Mouse (Mus musculus): ENCODE measurements around the gene Rps21. TPM values are rescaled to one million over a fixed set of nuclear protein-coding genes. Genes with fewer than 3 reads are reported as not detected.

The Rps21 gene
- polyA plus RNA-seq, 1 experiment, result 4,273 TPM

DNA sequence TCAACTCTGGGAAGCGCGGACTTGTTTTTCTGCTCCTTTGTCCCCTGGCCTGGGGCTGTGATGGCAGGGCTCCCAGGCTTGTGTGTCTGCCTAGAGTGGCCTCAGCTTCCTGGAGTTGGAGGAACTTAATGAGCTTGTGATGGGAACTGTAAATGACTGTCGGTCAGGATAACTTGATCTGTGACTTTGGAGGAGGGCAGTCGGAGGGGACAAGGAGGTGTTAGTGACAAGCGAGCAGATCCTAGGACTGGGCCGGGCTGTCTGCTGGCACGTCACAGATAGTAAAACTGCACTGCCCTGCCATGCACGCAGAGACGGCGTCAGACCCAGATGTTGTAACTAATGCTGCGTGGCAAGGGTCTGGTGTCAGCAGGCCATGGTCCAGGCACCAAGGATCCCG is 46.3 kb downstream of the Rps21 start:
- H3K27ac ChIP-seq (ENCODE audit: control insufficient read depth, insufficient read depth, low read length), result no peak overlapping the region
- no peak for DNase-seq
- no peak overlapping the region for H3K4me3 ChIP-seq (ENCODE audit: control insufficient read depth, insufficient read depth, low read length)
- H3K36me3 ChIP-seq (ENCODE audit: control insufficient read depth, insufficient read depth, low read length), result no peaks in the 10 kb centered on the region
- WGBS, result 91% methylated on average over 12 of the region's 12 CpGs
- TF ChIP-seq POLR2A (IDR thresholded peaks at IDR 0.05; ENCODE audit: control insufficient read depth, extremely low read depth, insufficient read depth, low read length, poor library complexity), result no peak
- no peak for TF ChIP-seq CTCF (IDR thresholded peaks at IDR 0.05; ENCODE audit: borderline replicate concordance, control insufficient read depth, extremely low read depth, insufficient read depth, low read length, poor library complexity)
- H3K27me3 ChIP-seq (ENCODE audit: control insufficient read depth, insufficient read depth, low read length), result no peaks in the 10 kb centered on the region
- no peaks in the 10 kb centered on the region for H3K4me1 ChIP-seq (replicated peaks; ENCODE audit: control insufficient read depth, insufficient read depth, low read length)

DNA sequence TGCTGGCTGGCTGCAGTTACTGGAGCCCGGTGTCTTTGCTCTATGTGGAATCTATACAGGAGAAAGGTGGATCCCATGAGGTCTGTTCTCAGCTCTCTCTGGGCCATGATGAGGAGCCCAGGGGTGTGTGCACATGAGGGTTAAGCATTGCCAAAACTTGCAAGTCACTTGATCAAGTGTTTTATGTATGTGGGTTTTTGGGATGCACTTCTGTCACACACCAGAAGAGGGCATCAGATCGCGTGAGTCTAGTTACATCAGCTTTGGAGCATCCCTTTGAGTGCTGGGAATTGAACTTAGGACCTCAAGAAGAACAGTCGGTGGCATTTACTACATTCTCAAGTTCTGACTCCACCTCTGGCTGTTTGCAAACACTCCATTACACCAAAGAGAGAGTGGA is 47.4 kb downstream of the Rps21 start:
- 62% methylated on average over 4 of the region's 4 CpGs for WGBS
- Histone ChIP-seq H3K27me3 (ENCODE audit: control insufficient read depth, insufficient read depth, low read length) (no peaks in the 10 kb centered on the region), H3K36me3 (ENCODE audit: control insufficient read depth, insufficient read depth, low read length) (no peaks in the 10 kb centered on the region), H3K4me1 (replicated peaks; ENCODE audit: control insufficient read depth, insufficient read depth, low read length) (no peaks in the 10 kb centered on the region), H3K4me3 (ENCODE audit: control insufficient read depth, insufficient read depth, low read length) (no peak overlapping the region), H3K27ac (ENCODE audit: control insufficient read depth, insufficient read depth, low read length) (no peak overlapping the region)
- DNase-seq, result no peak
- TF ChIP-seq CTCF (IDR thresholded peaks at IDR 0.05; ENCODE audit: borderline replicate concordance, control insufficient read depth, extremely low read depth, insufficient read depth, low read length, poor library complexity) (no peak), POLR2A (IDR thresholded peaks at IDR 0.05; ENCODE audit: control insufficient read depth, extremely low read depth, insufficient read depth, low read length, poor library complexity) (no peak)

DNA sequence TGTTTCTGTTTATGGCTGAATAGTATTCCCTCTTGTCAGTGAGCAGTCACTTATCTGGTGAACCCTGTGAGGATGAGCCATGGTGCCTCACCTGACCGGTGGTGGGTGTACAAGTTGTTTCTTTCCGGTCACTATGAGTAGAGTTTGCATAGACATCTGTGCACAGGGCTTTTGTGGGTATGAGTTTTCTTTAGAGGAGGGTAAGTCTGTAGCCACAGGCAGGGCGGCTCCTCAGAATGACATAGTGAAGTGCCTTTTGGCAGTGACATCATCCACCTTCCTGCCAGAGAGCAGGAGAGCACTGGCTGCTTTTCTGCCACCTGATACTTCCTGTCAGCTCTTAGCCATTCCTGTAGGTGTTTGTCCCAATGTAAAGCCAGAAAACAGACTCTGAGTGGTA is 48.3 kb downstream of the Rps21 start:
- H3K36me3 ChIP-seq (ENCODE audit: control insufficient read depth, insufficient read depth, low read length), result no peaks in the 10 kb centered on the region
- no peak for TF ChIP-seq CTCF (IDR thresholded peaks at IDR 0.05; ENCODE audit: borderline replicate concordance, control insufficient read depth, extremely low read depth, insufficient read depth, low read length, poor library complexity)
- no peak for TF ChIP-seq POLR2A (IDR thresholded peaks at IDR 0.05; ENCODE audit: control insufficient read depth, extremely low read depth, insufficient read depth, low read length, poor library complexity)
- 69% methylated on average over 3 of the region's 3 CpGs for WGBS
- no peak overlapping the region for H3K4me3 ChIP-seq (ENCODE audit: control insufficient read depth, insufficient read depth, low read length)
- no peak overlapping the region for H3K27ac ChIP-seq (ENCODE audit: control insufficient read depth, insufficient read depth, low read length)
- no peaks in the 10 kb centered on the region for H3K27me3 ChIP-seq (ENCODE audit: control insufficient read depth, insufficient read depth, low read length)
- DNase-seq, result no peak
- H3K4me1 ChIP-seq (replicated peaks; ENCODE audit: control insufficient read depth, insufficient read depth, low read length), result no peaks in the 10 kb centered on the region

GRCm38 (mm10) chr2:180306009-180306408 is 48.8 kb downstream of the Rps21 start:
- Histone ChIP-seq H3K27me3 (ENCODE audit: control insufficient read depth, insufficient read depth, low read length) (no peaks in the 10 kb centered on the region), H3K4me3 (ENCODE audit: control insufficient read depth, insufficient read depth, low read length) (no peak overlapping the region), H3K27ac (ENCODE audit: control insufficient read depth, insufficient read depth, low read length) (no peak overlapping the region), H3K4me1 (replicated peaks; ENCODE audit: control insufficient read depth, insufficient read depth, low read length) (no peaks in the 10 kb centered on the region), H3K36me3 (ENCODE audit: control insufficient read depth, insufficient read depth, low read length) (no peaks in the 10 kb centered on the region)
- no peak for DNase-seq
- WGBS, result 85% methylated on average over 2 of the region's 2 CpGs
- no peak for TF ChIP-seq CTCF (IDR thresholded peaks at IDR 0.05; ENCODE audit: borderline replicate concordance, control insufficient read depth, extremely low read depth, insufficient read depth, low read length, poor library complexity)
- TF ChIP-seq POLR2A (IDR thresholded peaks at IDR 0.05; ENCODE audit: control insufficient read depth, extremely low read depth, insufficient read depth, low read length, poor library complexity), result no peak

DNA sequence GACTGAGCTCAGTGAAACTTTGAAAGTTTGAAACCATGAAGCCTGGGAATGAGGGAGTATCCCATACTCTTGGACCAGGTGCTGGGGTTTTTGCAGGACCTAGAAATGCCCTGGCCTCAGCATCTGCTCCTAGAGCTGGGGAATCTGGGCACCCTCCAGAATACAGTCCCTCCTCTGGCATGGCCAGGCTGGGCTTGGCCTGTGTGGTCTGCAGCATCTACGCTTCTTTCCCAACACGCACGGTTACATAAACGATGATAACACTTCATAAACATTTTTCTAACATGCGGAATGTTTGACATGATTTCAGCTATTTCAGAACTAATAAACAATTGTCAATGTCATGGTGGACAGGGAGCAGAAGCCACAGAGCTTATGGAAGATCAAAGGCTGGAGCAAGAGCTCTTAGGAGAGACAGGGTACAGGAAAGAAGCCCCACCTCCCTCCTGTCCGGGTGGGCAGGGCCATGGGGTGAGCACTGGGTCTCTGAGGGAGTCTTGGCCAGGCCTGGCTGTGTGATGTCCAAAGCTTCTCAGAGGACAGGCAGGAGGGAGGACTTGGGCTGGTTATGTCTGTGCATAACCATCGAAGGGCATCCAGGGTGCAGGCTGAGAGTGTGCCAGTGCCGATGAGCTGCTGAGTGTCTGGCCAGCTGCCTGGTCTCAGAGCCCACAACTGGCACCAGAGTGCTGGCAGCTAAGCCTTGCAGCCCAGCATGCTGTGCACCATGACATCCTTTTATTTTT is 49.4 kb downstream of the Rps21 start:
- 91% methylated on average over 8 of the region's 8 CpGs for WGBS
- Histone ChIP-seq H3K27me3 (ENCODE audit: control insufficient read depth, insufficient read depth, low read length) (no peaks in the 10 kb centered on the region), H3K27ac (ENCODE audit: control insufficient read depth, insufficient read depth, low read length) (no peak overlapping the region), H3K4me3 (ENCODE audit: control insufficient read depth, insufficient read depth, low read length) (no peak overlapping the region), H3K4me1 (replicated peaks; ENCODE audit: control insufficient read depth, insufficient read depth, low read length) (no peaks in the 10 kb centered on the region), H3K36me3 (ENCODE audit: control insufficient read depth, insufficient read depth, low read length) (no peaks in the 10 kb centered on the region)
- TF ChIP-seq CTCF (IDR thresholded peaks at IDR 0.05; ENCODE audit: borderline replicate concordance, control insufficient read depth, extremely low read depth, insufficient read depth, low read length, poor library complexity) (no peak), POLR2A (IDR thresholded peaks at IDR 0.05; ENCODE audit: control insufficient read depth, extremely low read depth, insufficient read depth, low read length, poor library complexity) (no peak)
- no peak for DNase-seq

DNA sequence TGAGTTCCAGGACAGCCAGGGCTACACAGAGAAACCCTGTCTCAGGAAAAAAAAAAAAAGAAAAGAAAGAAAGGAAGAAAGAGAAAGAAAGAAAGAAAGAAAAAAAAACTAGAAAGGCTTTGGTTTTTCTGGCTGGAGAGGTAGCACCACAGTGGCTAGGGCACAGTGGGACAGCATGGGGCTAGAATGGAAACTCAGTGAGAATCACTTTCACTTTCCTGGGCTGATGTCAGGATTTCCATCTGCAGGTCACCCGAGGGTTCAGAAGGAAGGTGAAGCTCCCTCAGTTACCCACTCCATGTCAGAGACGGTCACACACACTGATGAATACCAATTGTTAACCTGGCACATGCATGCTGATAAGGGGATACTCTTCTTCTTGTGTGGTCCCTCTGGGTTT is 50.5 kb downstream of the Rps21 start:
- H3K27me3 ChIP-seq (ENCODE audit: control insufficient read depth, insufficient read depth, low read length), result no peaks in the 10 kb centered on the region
- WGBS, result 33% methylated on average over 2 of the region's 2 CpGs
- DNase-seq, result no peak
- no peaks in the 10 kb centered on the region for H3K4me1 ChIP-seq (replicated peaks; ENCODE audit: control insufficient read depth, insufficient read depth, low read length)
- no peak overlapping the region for H3K4me3 ChIP-seq (ENCODE audit: control insufficient read depth, insufficient read depth, low read length)
- H3K27ac ChIP-seq (ENCODE audit: control insufficient read depth, insufficient read depth, low read length), result no peak overlapping the region
- TF ChIP-seq POLR2A (IDR thresholded peaks at IDR 0.05; ENCODE audit: control insufficient read depth, extremely low read depth, insufficient read depth, low read length, poor library complexity) (no peak), CTCF (IDR thresholded peaks at IDR 0.05; ENCODE audit: borderline replicate concordance, control insufficient read depth, extremely low read depth, insufficient read depth, low read length, poor library complexity) (no peak)
- H3K36me3 ChIP-seq (ENCODE audit: control insufficient read depth, insufficient read depth, low read length), result no peaks in the 10 kb centered on the region

Other genes starting within 250 kb of the Rps21 start
- 45.3 and 49.5 TPM in 2 replicates for gene Lsm14b, start 232.4 kb upstream of the Rps21 start, polyA plus RNA-seq (2012; rRNA removed)
- gene Psma7, start 214.9 kb upstream of the Rps21 start, polyA plus RNA-seq (2012; rRNA removed), result 205 and 250 TPM in 2 replicates
- gene Ss18l1, start 214.9 kb upstream of the Rps21 start, polyA plus RNA-seq (2012; rRNA removed), result 15.9 and 16.2 TPM in 2 replicates
- 25.1 and 31.3 TPM in 2 replicates for gene Mtg2, start 186.8 kb upstream of the Rps21 start, polyA plus RNA-seq (2012; rRNA removed)
- 4.1 and 4.4 TPM in 2 replicates for gene Hrh3, start 152.9 kb upstream of the Rps21 start, polyA plus RNA-seq (2012; rRNA removed)
- gene Osbpl2, start 138.1 kb upstream of the Rps21 start, polyA plus RNA-seq (2012; rRNA removed), result 19.3 and 21.7 TPM in 2 replicates
- gene Adrm1, start 85.9 kb upstream of the Rps21 start, polyA plus RNA-seq (2012; rRNA removed), result 209 and 213 TPM in 2 replicates
- gene Lama5, start 31.5 kb upstream of the Rps21 start, polyA plus RNA-seq (2012; rRNA removed), result 9.2 and 13.1 TPM in 2 replicates
- 25.7 and 27.3 TPM in 2 replicates for gene Cables2, start 16.1 kb downstream of the Rps21 start, polyA plus RNA-seq (2012; rRNA removed)
- 0.36 and 0.59 TPM in 2 replicates for gene Rbbp8nl, start 32.5 kb downstream of the Rps21 start, polyA plus RNA-seq (2012; rRNA removed)
- 0.22 and 0.39 TPM in 2 replicates for gene Gata5, start 77.3 kb downstream of the Rps21 start, polyA plus RNA-seq (2012; rRNA removed)
- gene Slco4a1, start 198.9 kb downstream of the Rps21 start, polyA plus RNA-seq (2012; rRNA removed), result 21.2 and 22.6 TPM in 2 replicates
- gene Ntsr1, start 242.6 kb downstream of the Rps21 start, polyA plus RNA-seq (2012; rRNA removed), result 0.19 and 0.40 TPM in 2 replicates